Mouse (Mus musculus): Measurements from ENCODE around the gene Cdrt4.

GRCm38 (mm10) chr11:62955776-62956175 is 4.8 kb downstream of the Cdrt4 start:
- no peak for TF ChIP-seq GATA1 (IDR thresholded peaks at IDR 0.05; ENCODE audit: low read length)
- no peak for TF ChIP-seq TAL1 (IDR thresholded peaks at IDR 0.05; ENCODE audit: low read length)
